Mouse (Mus musculus) midbrain, embryonic 16.5 days (tissue): Measurements from ENCODE around the gene Mthfd2l. TPM values are rescaled to one million over a fixed set of nuclear protein-coding genes. Genes with fewer than 3 reads are reported as not detected.

Experiments used
- ATAC-seq: fragments of 200-750 bp; cut with Nextera tagmentation; 2 replicates; pipeline ENCODE4 v1.8.0; 2017; ENCODE audit warnings: moderate TSS enrichment
- H3K27ac ChIP-seq: fragments of 300-500 bp; sonication (generic); 2 replicates; pipeline ENCODE4 v1.5.1; 2014; ENCODE audit warnings: mild to moderate bottlenecking, low read length, mixed read lengths
- H3K27me3 ChIP-seq: fragments of 300-500 bp; sonication (generic); 2 replicates; pipeline ENCODE4 v1.6.1; 2014; ENCODE audit warnings: low read depth, low read length, mixed read lengths; ENCODE audit not compliant: control insufficient read depth, insufficient read depth
- H3K36me3 ChIP-seq: fragments of 300-500 bp; sonication (generic); 2 replicates; pipeline ENCODE4 v1.6.1; 2014; ENCODE audit warnings: mild to moderate bottlenecking, low read length, moderate library complexity, mixed read lengths; ENCODE audit not compliant: control insufficient read depth, insufficient read depth
- H3K4me1 ChIP-seq: fragments of 300-500 bp; sonication (generic); 2 replicates; pipeline ENCODE4 v1.6.1; 2014; ENCODE audit warnings: mild to moderate bottlenecking, low read length, mixed read lengths; ENCODE audit not compliant: control insufficient read depth, insufficient read depth
- H3K4me2 ChIP-seq: fragments of 300-500 bp; sonication (generic); 2 replicates; pipeline ENCODE4 v1.6.1; 2014; ENCODE audit warnings: mild to moderate bottlenecking, low read length, mixed read lengths
- H3K4me3 ChIP-seq: fragments of 300-500 bp; sonication (generic); 2 replicates; pipeline ENCODE4 v1.5.1; 2014; ENCODE audit warnings: low read depth, mild to moderate bottlenecking, low read length, moderate library complexity, mixed read lengths
- H3K9ac ChIP-seq: fragments of 300-500 bp; sonication (generic); 2 replicates; pipeline ENCODE4 v1.6.1; 2014; ENCODE audit warnings: low read depth, low read length, mixed read lengths
- H3K9me3 ChIP-seq: fragments of 300-500 bp; sonication (generic); replicated peaks from 2 replicates; pipeline ENCODE4 v1.6.1; 2014; ENCODE audit warnings: mild to moderate bottlenecking, low read length, mixed read lengths; ENCODE audit not compliant: control insufficient read depth, poor library complexity, severe bottlenecking
- WGBS: fragments of 180-500 bp; shearing (Covaris S2); extraction: QIAGEN DNeasy Blood & Tissue Kit; methylation state at CpG from one replicate; pipeline ENCODE4 v1.1.7; 2014; 5-methylcytosine and 5-hydroxymethylcytosine counted together
- polyA plus RNA-seq: library from polyadenylated mRNA; unstranded; fragments of >200 nt; fragmentation: Nextera tagmentation; extraction: Ambion mirVana; gene quantifications from 2 replicates; pipeline ENCODE4 v1.2.1, GENCODE M21; 2015

The Mthfd2l gene
- polyA plus RNA-seq, 1 experiment from 2014 or later: 59.8 TPM

DNA sequence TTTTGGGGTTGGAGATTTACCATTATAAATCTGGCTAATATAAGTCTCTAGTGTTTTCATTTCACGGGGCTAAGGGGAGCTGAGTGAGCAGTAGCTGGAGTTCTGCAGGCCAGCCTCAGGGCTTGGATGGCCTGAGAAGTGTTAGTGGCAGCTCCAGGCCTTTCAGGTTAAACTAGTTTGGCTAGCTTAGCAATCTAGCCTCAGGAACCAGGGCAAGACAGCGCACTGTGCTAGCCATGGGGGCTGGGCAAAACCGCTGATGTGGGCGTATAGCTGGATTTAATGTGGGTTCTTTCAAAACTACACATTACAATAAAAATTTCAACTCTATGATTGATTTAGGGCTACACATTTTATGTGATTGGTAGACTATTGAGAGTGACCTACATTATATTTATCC lies 8.0 kb upstream of the Mthfd2l start:
- whole genome bisulfite sequencing: 95% methylated on average over 4 of the region's 4 CpGs
- Histone ChIP-seq H3K4me2 (no peak overlapping the region), H3K36me3 (no peaks in the 10 kb centered on the region), H3K9me3 (no peaks in the 10 kb centered on the region), H3K4me1 (no peaks in the 10 kb centered on the region), H3K27me3 (no peaks in the 10 kb centered on the region), H3K4me3 (no peak overlapping the region), H3K27ac (no peak overlapping the region), H3K9ac (no peak overlapping the region)
- peak; percentile 28; the same call in 1 of the 2 replicates for ATAC-seq

- WGBS: 50% methylated on average over 2 of the region's 2 CpGs
- Histone ChIP-seq H3K27me3 (no peaks in the 10 kb centered on the region), H3K9ac (peak overlapping the region; percentile 98), H3K36me3 (peaks cover 6% of the 10 kb centered on the region; the same call in 1 of the 2 replicates), H3K4me1 (peaks cover 18% of the 10 kb centered on the region), H3K4me3 (peak overlapping the region; percentile 84), H3K4me2 (peak overlapping the region; percentile 70), H3K27ac (peak overlapping the region; percentile 99), H3K9me3 (no peaks in the 10 kb centered on the region)
- ATAC-seq: peak; percentile 20; the same call in 1 of the 2 replicates
Observed at GRCm38 (mm10) chr5:90930546-90930945, 371 bp upstream of the Mthfd2l start.

DNA sequence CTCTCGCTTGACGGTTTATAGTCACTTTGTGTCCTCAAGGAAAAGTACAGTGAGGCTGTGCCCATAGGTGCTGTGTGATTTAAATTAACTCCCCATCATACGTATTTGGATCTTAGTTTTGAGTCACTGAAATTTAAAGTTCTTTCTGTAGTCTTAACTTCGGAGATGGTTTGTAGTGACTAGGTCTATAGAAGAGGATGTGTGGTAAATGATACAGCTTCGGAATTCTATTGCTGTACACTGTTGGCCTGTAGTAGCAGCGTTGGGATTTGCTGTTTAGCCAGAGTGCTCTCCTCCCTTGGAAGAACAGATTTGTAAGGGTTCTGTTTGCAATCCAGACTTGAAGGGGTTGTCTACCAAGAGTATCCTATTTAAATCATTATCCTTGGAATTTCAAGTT lies 994 bp downstream of the Mthfd2l start:
- WGBS: 1% methylated on average over 6 of the region's 6 CpGs

DNA sequence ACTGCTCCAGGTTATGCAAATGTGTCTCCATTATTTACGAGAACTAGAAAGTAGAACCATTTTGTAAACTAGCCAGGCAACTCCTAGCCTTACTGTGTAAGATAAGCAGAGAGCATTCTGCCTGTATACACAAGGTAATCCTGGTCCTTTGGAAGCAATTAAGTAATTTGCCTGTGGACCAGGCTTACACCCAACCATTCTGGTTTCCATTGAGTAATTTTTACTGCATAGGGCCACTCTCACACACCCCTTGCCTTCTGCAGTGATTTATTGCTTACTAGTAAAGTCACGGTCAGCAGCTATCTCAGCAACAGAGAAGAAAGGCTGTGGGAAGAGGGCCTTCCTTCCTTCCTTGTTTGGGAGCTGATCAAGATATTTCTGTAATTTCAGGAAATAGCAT lies 5.8 kb downstream of the Mthfd2l start:
- Histone ChIP-seq H3K36me3 (peaks cover 6% of the 10 kb centered on the region; the same call in 1 of the 2 replicates), H3K4me3 (no peak overlapping the region), H3K27ac (no peak overlapping the region), H3K9me3 (no peaks in the 10 kb centered on the region), H3K4me2 (no peak overlapping the region), H3K27me3 (no peaks in the 10 kb centered on the region), H3K4me1 (peaks cover 13% of the 10 kb centered on the region), H3K9ac (no peak overlapping the region)
- 87% methylated on average over 2 of the region's 2 CpGs for WGBS
- ATAC-seq: no peak

More for the DNA sequence above, 994 bp downstream of the Mthfd2l start:
- Histone ChIP-seq H3K36me3 (peaks cover 6% of the 10 kb centered on the region; the same call in 1 of the 2 replicates), H3K4me1 (peaks cover 18% of the 10 kb centered on the region), H3K27ac (peak overlapping the region; percentile 99), H3K9ac (peak overlapping the region; percentile 98), H3K27me3 (no peaks in the 10 kb centered on the region), H3K4me3 (peak overlapping the region; percentile 84), H3K9me3 (no peaks in the 10 kb centered on the region), H3K4me2 (peak overlapping the region; percentile 70)
- peak; percentile 55 for ATAC-seq

- no peak overlapping the region for H3K27ac ChIP-seq
- no peaks in the 10 kb centered on the region for H3K9me3 ChIP-seq
- no peak overlapping the region for H3K4me2 ChIP-seq
- WGBS: 91% methylated on average over 2 of the region's 2 CpGs
- ATAC-seq: no peak
- no peak overlapping the region for H3K9ac ChIP-seq
- no peaks in the 10 kb centered on the region for H3K4me1 ChIP-seq
- no peaks in the 10 kb centered on the region for H3K27me3 ChIP-seq
- no peak overlapping the region for H3K4me3 ChIP-seq
- H3K36me3 ChIP-seq: no peaks in the 10 kb centered on the region
Observed at GRCm38 (mm10) chr5:90945453-90945852, 14.5 kb downstream of the Mthfd2l start.

DNA sequence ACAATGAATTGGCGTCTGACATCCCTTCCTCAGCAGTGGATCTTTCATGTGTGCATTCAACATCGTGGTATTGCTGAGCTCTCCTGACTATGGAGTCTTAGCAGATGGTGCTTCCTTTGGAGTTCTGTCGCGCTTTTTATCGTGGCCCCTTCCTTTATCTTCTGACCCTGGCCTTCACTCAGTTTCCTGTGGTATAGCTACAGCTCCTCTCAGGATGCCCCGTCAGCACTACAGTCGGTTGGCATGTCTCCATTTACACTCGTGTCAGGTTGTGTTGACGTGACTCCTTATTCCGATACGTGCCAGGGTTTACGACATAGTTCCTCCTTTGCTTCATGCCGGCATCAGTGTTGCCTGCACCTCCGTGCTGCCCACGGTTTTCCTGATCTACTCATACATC lies 18.6 kb downstream of the Mthfd2l start:
- ATAC-seq: no peak
- no peak overlapping the region for H3K9ac ChIP-seq
- 91% methylated on average over 15 of the region's 15 CpGs for WGBS
- no peaks in the 10 kb centered on the region for H3K4me1 ChIP-seq
- H3K9me3 ChIP-seq: no peaks in the 10 kb centered on the region
- no peak overlapping the region for H3K27ac ChIP-seq
- H3K4me2 ChIP-seq: no peak overlapping the region
- no peak overlapping the region for H3K4me3 ChIP-seq
- H3K27me3 ChIP-seq: no peaks in the 10 kb centered on the region
- no peaks in the 10 kb centered on the region for H3K36me3 ChIP-seq

- Histone ChIP-seq H3K27me3 (no peaks in the 10 kb centered on the region), H3K4me2 (no peak overlapping the region), H3K4me3 (no peak overlapping the region), H3K27ac (no peak overlapping the region), H3K9ac (no peak overlapping the region), H3K36me3 (no peaks in the 10 kb centered on the region), H3K4me1 (no peaks in the 10 kb centered on the region), H3K9me3 (no peaks in the 10 kb centered on the region)
- 25% methylated on average over 2 of the region's 2 CpGs for WGBS
- ATAC-seq: peak; percentile 89
Observed at GRCm38 (mm10) chr5:90951475-90951874, 20.6 kb downstream of the Mthfd2l start.

DNA sequence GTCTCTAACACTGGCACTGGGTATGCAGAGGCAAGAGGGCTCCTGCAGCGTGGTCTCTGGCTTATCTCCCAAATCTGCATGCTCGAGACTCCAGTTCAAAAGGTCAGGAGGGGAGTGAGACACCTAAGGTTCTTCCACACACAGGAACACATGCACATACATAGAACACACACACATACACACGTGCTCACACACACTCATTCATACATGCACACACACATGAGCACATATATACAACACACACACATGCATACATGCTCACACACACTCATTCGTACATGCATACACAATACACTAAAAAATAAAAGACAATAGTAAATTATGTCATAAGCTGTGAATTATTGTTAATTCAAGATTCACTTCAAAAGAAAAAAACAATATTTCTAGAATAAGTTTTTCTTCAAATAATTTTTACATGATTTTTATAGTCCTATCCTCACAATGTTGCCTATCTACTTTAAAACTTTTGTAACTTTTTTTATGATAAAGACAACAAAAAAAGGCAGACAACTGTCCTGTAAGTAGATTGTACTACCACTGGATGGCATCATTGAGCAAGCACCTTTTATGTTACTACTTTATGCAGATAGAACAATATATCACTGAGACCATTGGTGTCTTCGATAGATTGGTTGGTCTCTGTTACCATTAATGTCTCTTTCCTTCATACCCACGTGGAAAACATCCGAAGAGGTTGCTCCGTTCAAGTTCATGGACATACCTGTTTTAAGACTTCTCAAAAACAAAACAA lies 22.0 kb downstream of the Mthfd2l start:
- ATAC-seq: 0 out of 2 replicates have a peak, but pooled peaks have one; percentile 28
- WGBS: 86% methylated on average over 8 of the region's 8 CpGs

GRCm38 (mm10) chr5:90964316-90964715 lies 33.4 kb downstream of the Mthfd2l start:
- Histone ChIP-seq H3K9ac (no peak overlapping the region), H3K27me3 (no peaks in the 10 kb centered on the region), H3K36me3 (no peaks in the 10 kb centered on the region; the same call in 1 of the 2 replicates), H3K4me2 (no peak overlapping the region), H3K4me1 (no peaks in the 10 kb centered on the region), H3K27ac (no peak overlapping the region), H3K9me3 (no peaks in the 10 kb centered on the region), H3K4me3 (no peak overlapping the region)
- no peak for ATAC-seq
- WGBS: 67% methylated on average over 4 of the region's 4 CpGs

More for the DNA sequence above, 22.0 kb downstream of the Mthfd2l start:
- Histone ChIP-seq H3K4me3 (no peak overlapping the region), H3K27ac (no peak overlapping the region), H3K27me3 (no peaks in the 10 kb centered on the region), H3K4me1 (no peaks in the 10 kb centered on the region), H3K36me3 (no peaks in the 10 kb centered on the region), H3K9ac (no peak overlapping the region), H3K4me2 (no peak overlapping the region), H3K9me3 (no peaks in the 10 kb centered on the region)
